ENCODE assay signal across 11 mouse cellular contexts in the genomic region with DNA sequence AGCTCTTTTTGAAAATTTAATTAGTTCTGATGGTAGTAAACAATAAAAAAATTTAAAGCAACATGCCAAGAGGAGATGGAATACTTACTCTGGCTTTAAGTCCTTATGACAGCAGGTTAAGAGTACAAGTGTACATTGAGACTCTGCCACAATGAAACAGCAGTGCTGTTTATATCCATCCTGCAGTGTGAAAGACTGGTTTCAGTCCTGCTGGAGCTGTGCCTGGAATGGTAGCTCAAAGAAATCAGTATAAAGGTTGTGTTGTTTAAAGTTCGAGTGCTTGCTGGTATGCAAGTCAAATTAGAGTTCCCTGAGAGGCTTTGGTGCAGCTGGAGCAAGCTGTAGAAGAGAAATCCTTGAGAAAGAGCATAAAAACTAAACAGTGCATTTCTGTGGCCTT.
DNase-seq lines count a peak whose midpoint lies in the region; ATAC-seq lines count a peak whose summit lies in the region.
"Had no signal": no experiment of that assay in that cellular context is flagged by ENCODE, and none has a peak within 500 bp of the region (broad histone marks: within the 10 kb centered on the region; RNA-seq: fewer than 3 reads in every experiment).

No protein-coding gene starts in this region.

- H3K9me3 ChIP-seq in embryonic facial prominence, embryonic 14.5 days (ENCODE audit: control insufficient read depth, low read length), result no peaks in the 10 kb centered on the region
- no peaks in the 10 kb centered on the region for H3K9me3 ChIP-seq in embryonic facial prominence, embryonic 10.5 days

- no peak overlapping the region for H3K4me2 ChIP-seq in embryonic facial prominence, embryonic 14.5 days (ENCODE audit: low read depth, low read length)

- ATAC-seq in embryonic facial prominence, embryonic 14.5 days (ENCODE audit: low read depth), result no peak

- H3K27me3 ChIP-seq in embryonic facial prominence, embryonic 14.5 days (replicated peaks; ENCODE audit: control insufficient read depth, insufficient read depth, low read length), result no peaks in the 10 kb centered on the region
- H3K27me3 ChIP-seq in embryonic facial prominence, embryonic 10.5 days (replicated peaks; ENCODE audit: low read depth, poor library complexity, severe bottlenecking), result no peaks in the 10 kb centered on the region

- H3K9ac ChIP-seq in embryonic facial prominence, embryonic 14.5 days (ENCODE audit: low read depth, low read length), result no peak overlapping the region

- H3K36me3 ChIP-seq in embryonic facial prominence, embryonic 14.5 days (ENCODE audit: control insufficient read depth, insufficient read depth, low read length), result no peaks in the 10 kb centered on the region
- no peaks in the 10 kb centered on the region for H3K36me3 ChIP-seq in embryonic facial prominence, embryonic 10.5 days (replicated peaks)

- DNase-seq in embryonic facial prominence, embryonic 14.5 days (ENCODE audit: low spot score), result peak; percentile 49
- no peak for DNase-seq in embryonic facial prominence, embryonic 10.5 days (ENCODE audit: low spot score)
- DNase-seq in adipocyte (ENCODE audit: low spot score), result peak; percentile 91
- DNase-seq in frontal cortex, postnatal 14 days (ENCODE audit: low spot score in 2 of 2), result peak; percentile 3 to 23
- peak; percentile 35 to 52 for DNase-seq in left cerebral cortex, postnatal 14 days (ENCODE audit: low spot score in 2 of 2)
- no peak for DNase-seq in yolk sac, embryonic 10.5 days (ENCODE audit: low spot score)
- DNase-seq in spleen, postnatal 36 days (ENCODE audit: low spot score in 2 of 2), result no peak
- no peak for DNase-seq in gastrocnemius, postnatal 4 days (ENCODE audit: low spot score in 2 of 2)
- DNase-seq: B cell, adult 2 months; cerebellum, adult 11-12 months had no signal

- H3K4me1 ChIP-seq in embryonic facial prominence, embryonic 14.5 days (ENCODE audit: control insufficient read depth, insufficient read depth, low read length), result no peaks in the 10 kb centered on the region
- H3K4me1 ChIP-seq in embryonic facial prominence, embryonic 10.5 days, result no peaks in the 10 kb centered on the region

- H3K27ac ChIP-seq in embryonic facial prominence, embryonic 14.5 days (replicated peaks; ENCODE audit: low read depth, low read length), result no peak overlapping the region
- H3K27ac ChIP-seq in embryonic facial prominence, embryonic 10.5 days (replicated peaks), result no peak overlapping the region
- H3K27ac ChIP-seq: macrophage had no signal

- intact Hi-C loops in left cerebral cortex, postnatal 14 days (cut with DNase I), result no loop called here

- no peak overlapping the region for H3K4me3 ChIP-seq in embryonic facial prominence, embryonic 14.5 days (ENCODE audit: low read depth, low read length)
- H3K4me3 ChIP-seq in embryonic facial prominence, embryonic 10.5 days, result no peak overlapping the region

- WGBS in embryonic facial prominence, embryonic 14.5 days, result 21% methylated on average over 1 of the region's 1 CpGs
- WGBS in embryonic facial prominence, embryonic 10.5 days, result 27% methylated on average over 1 of the region's 1 CpGs

Comparison
In these comparisons a context has a peak if more than half of its experiments do, and no peak if none do; other contexts are left out.
1. DNase-seq: peak in embryonic facial prominence, embryonic 14.5 days (single experiment), adipocyte (single experiment), frontal cortex, postnatal 14 days (2 of 2) and left cerebral cortex, postnatal 14 days (2 of 2); none in embryonic facial prominence, embryonic 10.5 days (single experiment), yolk sac, embryonic 10.5 days (single experiment), spleen, postnatal 36 days (0 of 2) and gastrocnemius, postnatal 4 days (0 of 2).